Mouse (Mus musculus): ENCODE data around the gene Afap1.

DNA sequence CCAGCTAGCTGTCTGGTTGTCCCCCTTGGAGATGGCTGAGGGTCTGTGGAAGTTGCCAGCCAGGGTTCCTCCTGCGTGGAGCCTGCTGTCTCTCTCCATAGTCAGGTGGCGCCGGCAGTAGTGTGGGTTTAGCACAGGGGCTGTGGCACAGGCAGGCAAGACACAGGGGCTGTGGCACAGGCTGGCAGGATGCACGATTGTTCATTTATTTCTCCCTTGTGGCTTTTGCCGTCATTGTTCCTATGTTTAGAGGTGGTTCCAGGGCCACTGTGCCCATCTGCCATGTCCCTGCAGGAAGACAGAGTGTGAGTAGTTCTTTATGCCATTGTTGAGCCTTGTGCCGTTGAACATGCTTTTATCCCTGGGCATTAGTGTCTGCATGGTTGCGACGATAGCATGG, 33.4 kb downstream of the Afap1 start:
- no peak for TF ChIP-seq CTCF (conservative IDR thresholded peaks at IDR 0.05; ENCODE audit: low read length)
- TF ChIP-seq NANOG (IDR thresholded peaks at IDR 0.05; ENCODE audit: borderline replicate concordance, low read length), result no peak

Data from E14TG2a.4 (cell line).